Mouse (Mus musculus): ENCODE results near the gene Ssc4d. TPM values are rescaled to one million over a fixed set of nuclear protein-coding genes. Genes with fewer than 3 reads are reported as not detected.

Gene Ssc4d
- polyA plus RNA-seq, 1 experiment from 2014 or later: 2.5 TPM

GRCm38 (mm10) chr5:135956300-135957206, 17.8 kb downstream of the Ssc4d start:
- Histone ChIP-seq H3K9ac (no peak overlapping the region), H3K4me3 (replicated peaks) (no peak overlapping the region), H3K27ac (peak overlapping the region; percentile 88), H3K36me3 (no peaks in the 10 kb centered on the region), H3K4me1 (replicated peaks) (0 out of 2 replicates have a peak, but pooled peaks cover 3% of the 10 kb centered on the region), H3K9me3 (no peaks in the 10 kb centered on the region), H3K27me3 (replicated peaks) (no peaks in the 10 kb centered on the region), H3K4me2 (replicated peaks) (peak overlapping the region; percentile 59)
- ATAC-seq: no peak
- 80% methylated on average over 9 of the region's 9 CpGs for WGBS

GRCm38 (mm10) chr5:135952830-135953229, 21.5 kb downstream of the Ssc4d start:
- H3K4me3 ChIP-seq (replicated peaks): no peak overlapping the region
- H3K27me3 ChIP-seq (replicated peaks): no peaks in the 10 kb centered on the region
- H3K36me3 ChIP-seq: no peaks in the 10 kb centered on the region
- no peak overlapping the region for H3K4me2 ChIP-seq (replicated peaks)
- 84% methylated on average over 2 of the region's 2 CpGs for WGBS
- H3K9ac ChIP-seq: no peak overlapping the region
- ATAC-seq: no peak
- no peaks in the 10 kb centered on the region for H3K9me3 ChIP-seq
- no peak overlapping the region for H3K27ac ChIP-seq
- 0 out of 2 replicates have a peak, but pooled peaks cover 3% of the 10 kb centered on the region for H3K4me1 ChIP-seq (replicated peaks)

- Histone ChIP-seq H3K4me3 (replicated peaks) (no peak overlapping the region), H3K9ac (no peak overlapping the region), H3K27ac (no peak overlapping the region), H3K4me1 (replicated peaks) (no peaks in the 10 kb centered on the region), H3K36me3 (no peaks in the 10 kb centered on the region), H3K27me3 (replicated peaks) (no peaks in the 10 kb centered on the region), H3K4me2 (replicated peaks) (no peak overlapping the region), H3K9me3 (no peaks in the 10 kb centered on the region)
- ATAC-seq: no peak
- WGBS: 100% methylated on average over 2 of the region's 2 CpGs
Measured at GRCm38 (mm10) chr5:135951660-135952059, 22.7 kb downstream of the Ssc4d start.

- H3K4me2 ChIP-seq (replicated peaks): no peak overlapping the region
- H3K4me1 ChIP-seq (replicated peaks): peaks cover 2% of the 10 kb centered on the region; the same call in 1 of the 2 replicates
- no peak overlapping the region for H3K27ac ChIP-seq
- WGBS: 70% methylated on average over 11 of the region's 11 CpGs
- peak; percentile 52; the same call in 1 of the 2 replicates for ATAC-seq
- H3K4me3 ChIP-seq (replicated peaks): no peak overlapping the region
- H3K9ac ChIP-seq: no peak overlapping the region
- no peaks in the 10 kb centered on the region for H3K27me3 ChIP-seq (replicated peaks)
- no peaks in the 10 kb centered on the region for H3K36me3 ChIP-seq
- no peaks in the 10 kb centered on the region for H3K9me3 ChIP-seq
Measured at GRCm38 (mm10) chr5:135950710-135951412, 23.5 kb downstream of the Ssc4d start.

- Histone ChIP-seq H3K9me3 (no peaks in the 10 kb centered on the region), H3K36me3 (no peaks in the 10 kb centered on the region), H3K27ac (no peak overlapping the region), H3K4me1 (replicated peaks) (peaks cover 4% of the 10 kb centered on the region; the same call in 1 of the 2 replicates), H3K4me3 (replicated peaks) (no peak overlapping the region), H3K4me2 (replicated peaks) (no peak overlapping the region), H3K9ac (no peak overlapping the region), H3K27me3 (replicated peaks) (no peaks in the 10 kb centered on the region)
- WGBS: 76% methylated on average over 5 of the region's 5 CpGs
- ATAC-seq: 0 out of 2 replicates have a peak, but pooled peaks have one; percentile 48
Measured at GRCm38 (mm10) chr5:135946621-135947020, 27.7 kb downstream of the Ssc4d start.

- no peak overlapping the region for H3K27ac ChIP-seq
- H3K9ac ChIP-seq: no peak overlapping the region
- H3K9me3 ChIP-seq: no peaks in the 10 kb centered on the region
- no peak overlapping the region for H3K4me3 ChIP-seq (replicated peaks)
- H3K36me3 ChIP-seq: no peaks in the 10 kb centered on the region
- H3K4me1 ChIP-seq (replicated peaks): peaks cover 4% of the 10 kb centered on the region; the same call in 1 of the 2 replicates
- 0 out of 2 replicates have a peak overlapping the region, but pooled peaks have one; percentile 17 for H3K4me2 ChIP-seq (replicated peaks)
- 61% methylated on average over 10 of the region's 10 CpGs for WGBS
- H3K27me3 ChIP-seq (replicated peaks): no peaks in the 10 kb centered on the region
- ATAC-seq: 0 out of 2 replicates have a peak, but pooled peaks have one; percentile 20
Measured at GRCm38 (mm10) chr5:135945916-135946408, 28.4 kb downstream of the Ssc4d start.

GRCm38 (mm10) chr5:135942710-135943109, 31.6 kb downstream of the Ssc4d start:
- 70% methylated on average over 6 of the region's 6 CpGs for WGBS
- no peak overlapping the region for H3K9ac ChIP-seq
- no peaks in the 10 kb centered on the region for H3K36me3 ChIP-seq
- no peaks in the 10 kb centered on the region for H3K9me3 ChIP-seq
- no peaks in the 10 kb centered on the region for H3K27me3 ChIP-seq (replicated peaks)
- peaks cover 4% of the 10 kb centered on the region; the same call in 1 of the 2 replicates for H3K4me1 ChIP-seq (replicated peaks)
- ATAC-seq: no peak
- no peak overlapping the region for H3K27ac ChIP-seq
- no peak overlapping the region for H3K4me2 ChIP-seq (replicated peaks)
- no peak overlapping the region for H3K4me3 ChIP-seq (replicated peaks)

GRCm38 (mm10) chr5:135940587-135940986, 33.7 kb downstream of the Ssc4d start:
- no peaks in the 10 kb centered on the region for H3K4me1 ChIP-seq (replicated peaks)
- H3K27me3 ChIP-seq (replicated peaks): no peaks in the 10 kb centered on the region
- H3K27ac ChIP-seq: no peak overlapping the region
- H3K4me3 ChIP-seq (replicated peaks): no peak overlapping the region
- H3K4me2 ChIP-seq (replicated peaks): no peak overlapping the region
- H3K9ac ChIP-seq: no peak overlapping the region
- no peaks in the 10 kb centered on the region for H3K36me3 ChIP-seq
- no peak for ATAC-seq
- no peaks in the 10 kb centered on the region for H3K9me3 ChIP-seq
- 59% methylated on average over 5 of the region's 5 CpGs for WGBS

GRCm38 (mm10) chr5:135935641-135936190, 38.6 kb downstream of the Ssc4d start:
- no peak overlapping the region for H3K4me3 ChIP-seq (replicated peaks)
- 76% methylated on average over 6 of the region's 6 CpGs for whole genome bisulfite sequencing
- no peak overlapping the region for H3K27ac ChIP-seq
- H3K27me3 ChIP-seq (replicated peaks): no peaks in the 10 kb centered on the region
- no peak for ATAC-seq
- H3K9me3 ChIP-seq: no peaks in the 10 kb centered on the region
- peaks cover 10% of the 10 kb centered on the region; the same call in 1 of the 2 replicates for H3K4me1 ChIP-seq (replicated peaks)
- peak overlapping the region; percentile 55; the same call in 1 of the 2 replicates for H3K4me2 ChIP-seq (replicated peaks)
- H3K36me3 ChIP-seq: 0 out of 2 replicates have a peak, but pooled peaks cover 7% of the 10 kb centered on the region
- no peak overlapping the region for H3K9ac ChIP-seq

- 49% methylated on average over 7 of the region's 7 CpGs for whole genome bisulfite sequencing
- no peak overlapping the region for H3K9ac ChIP-seq
Measured at GRCm38 (mm10) chr5:135935176-135935523, 39.2 kb downstream of the Ssc4d start.

GRCm38 (mm10) chr5:135934481-135935175, 39.7 kb downstream of the Ssc4d start, which contains the start of gene Ywhag:
Gene Ywhag (minus strand): TSS chr5:135934616.
- Histone ChIP-seq H3K4me1 (replicated peaks) (peaks cover 13% of the 10 kb centered on the region; the same call in 1 of the 2 replicates), H3K4me2 (replicated peaks) (peak within 1 kb of the TSS; percentile 55), H3K27me3 (replicated peaks) (no peaks in the 10 kb centered on the region), H3K4me3 (replicated peaks) (peak within 1 kb of the TSS; percentile 95), H3K9ac (peak within 1 kb of the TSS; percentile 87), H3K27ac (peak within 1 kb of the TSS; percentile 99), H3K36me3 (peaks cover 14% of the 10 kb centered on the region; the same call in 1 of the 2 replicates), H3K9me3 (no peaks in the 10 kb centered on the region)
- peak; percentile 97 for ATAC-seq
- WGBS: 0% methylated on average over 48 of the region's 48 CpGs

More at GRCm38 (mm10) chr5:135935176-135935523, 39.2 kb downstream of the Ssc4d start:
- Histone ChIP-seq H3K4me2 (replicated peaks) (peak overlapping the region; percentile 55), H3K27me3 (replicated peaks) (no peaks in the 10 kb centered on the region), H3K4me1 (replicated peaks) (peaks cover 10% of the 10 kb centered on the region; the same call in 1 of the 2 replicates), H3K4me3 (replicated peaks) (peak overlapping the region; percentile 95; the same call in 1 of the 2 replicates), H3K9me3 (no peaks in the 10 kb centered on the region), H3K27ac (peak overlapping the region; percentile 37; the same call in 1 of the 2 replicates), H3K36me3 (peaks cover 11% of the 10 kb centered on the region; the same call in 1 of the 2 replicates)
- ATAC-seq: peak; percentile 29

Measured in intestine, embryonic 15.5 days (tissue).